Mouse (Mus musculus) erythroblast, embryonic 14.5 days (primary cell): ENCODE data around the gene Gm14124.

Experiments used
- GATA1 ChIP-seq: IDR thresholded peaks from 2 replicates; pipeline ENCODE4 v1.6.1; 2012; ENCODE audit warnings: low read length, inconsistent platforms, mixed read lengths
- TAL1 ChIP-seq: IDR thresholded peaks from 3 replicates; pipeline ENCODE4 v1.6.1; 2012; ENCODE audit warnings: low read length, inconsistent platforms, mixed read lengths

DNA sequence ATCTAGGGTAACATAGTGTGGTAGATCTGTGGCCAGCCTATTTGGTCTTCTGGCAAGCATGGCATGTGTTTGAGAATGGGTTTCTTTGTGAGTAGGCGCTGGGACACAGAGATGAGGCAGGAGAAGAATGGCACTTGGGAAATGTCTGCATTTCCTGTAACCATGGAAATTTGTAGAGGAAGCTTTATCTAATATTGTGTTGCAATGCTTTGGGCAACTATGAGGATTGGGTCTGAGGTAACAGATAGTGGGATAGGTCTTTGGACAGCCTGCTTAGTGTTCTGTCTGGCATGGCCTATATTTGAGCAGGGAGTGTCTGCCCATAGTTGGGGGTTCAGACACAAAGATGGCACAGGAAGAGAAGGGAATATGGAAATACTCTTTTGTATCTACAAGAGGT lies 61.7 kb downstream of the Gm14124 start:
- no peak for TF ChIP-seq TAL1
- no peak for TF ChIP-seq GATA1
